Mouse (Mus musculus): ENCODE data around the gene Galnt4. TPM values are rescaled to one million over a fixed set of nuclear protein-coding genes. Genes with fewer than 3 reads are reported as not detected.

Galnt4 gene
- polyA plus RNA-seq, 1 experiment = 4.6 TPM

DNA sequence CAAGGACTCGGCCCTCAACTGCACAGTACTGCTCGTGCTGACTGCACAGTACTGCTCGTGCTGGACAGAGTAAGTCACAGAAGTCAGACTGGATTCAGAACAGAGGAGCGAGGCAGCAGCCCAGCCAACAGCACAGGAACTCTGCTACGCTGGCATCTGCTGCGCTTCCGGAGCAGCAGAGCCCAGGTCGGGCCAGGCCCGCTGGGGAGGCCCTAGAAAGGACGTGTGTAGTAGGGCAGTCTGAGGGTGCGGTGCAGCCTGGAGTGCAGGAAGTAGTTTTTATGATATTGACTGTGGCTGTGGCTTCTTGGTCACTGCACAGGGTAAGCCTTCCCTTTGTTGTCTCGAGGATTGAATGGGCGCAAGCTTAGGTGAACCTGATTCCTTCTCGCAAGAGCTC, 19.0 kb downstream of the Galnt4 start:
- WGBS = 82% methylated on average over 14 of the region's 14 CpGs
- DNase-seq = no peak

DNA sequence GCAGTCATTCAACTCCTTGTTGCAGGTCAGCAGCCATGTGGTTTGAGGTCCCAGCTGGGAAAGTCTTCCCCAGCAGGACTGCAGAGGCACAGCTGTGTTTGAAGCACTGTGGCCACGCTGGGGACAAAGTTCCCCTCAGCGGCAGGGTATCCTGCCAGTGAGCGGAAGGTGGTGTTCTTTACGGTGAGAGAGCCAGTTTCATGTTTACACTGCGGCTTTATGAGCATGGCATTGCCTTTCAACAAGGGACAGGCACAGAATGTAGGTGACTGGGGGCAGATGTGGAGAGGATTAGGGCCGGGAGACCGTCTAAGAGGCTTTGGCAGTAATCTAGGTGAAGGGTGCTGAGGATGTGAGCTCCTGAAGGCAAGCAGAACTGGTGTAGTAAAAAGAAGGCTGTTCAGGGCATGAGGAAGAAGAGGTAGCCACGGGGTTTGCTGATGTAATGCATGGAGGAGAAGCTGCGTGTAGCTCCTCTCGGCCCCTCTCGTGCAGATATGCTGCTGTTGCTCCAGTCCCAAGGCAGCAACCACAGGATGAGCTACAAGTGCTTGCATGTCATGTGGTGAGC, 19.8 kb downstream of the Galnt4 start:
- Histone ChIP-seq H3K4me1 (ENCODE audit: control insufficient read depth, insufficient read depth, low read length) (peaks cover 4% of the 10 kb centered on the region; the same call in 1 of the 2 replicates), H3K4me3 (replicated peaks; ENCODE audit: extremely low read depth, low read depth, low read length) (no peak overlapping the region)
- DNase-seq = no peak
- TF ChIP-seq CTCF (IDR thresholded peaks at IDR 0.05; ENCODE audit: insufficient read depth, low read length) = no peak
- no peak for TF ChIP-seq POLR2A (IDR thresholded peaks at IDR 0.05; ENCODE audit: borderline replicate concordance, extremely low read depth, low read depth, low read length)
- 58% methylated on average over 11 of the region's 11 CpGs for WGBS

More for the DNA sequence above, 19.0 kb downstream of the Galnt4 start:
- Histone ChIP-seq H3K4me1 (ENCODE audit: control insufficient read depth, insufficient read depth, low read length) (peaks cover 4% of the 10 kb centered on the region; the same call in 1 of the 2 replicates), H3K4me3 (replicated peaks; ENCODE audit: extremely low read depth, low read depth, low read length) (no peak overlapping the region)
- TF ChIP-seq CTCF (IDR thresholded peaks at IDR 0.05; ENCODE audit: insufficient read depth, low read length) = no peak
- no peak for TF ChIP-seq POLR2A (IDR thresholded peaks at IDR 0.05; ENCODE audit: borderline replicate concordance, extremely low read depth, low read depth, low read length)

DNA sequence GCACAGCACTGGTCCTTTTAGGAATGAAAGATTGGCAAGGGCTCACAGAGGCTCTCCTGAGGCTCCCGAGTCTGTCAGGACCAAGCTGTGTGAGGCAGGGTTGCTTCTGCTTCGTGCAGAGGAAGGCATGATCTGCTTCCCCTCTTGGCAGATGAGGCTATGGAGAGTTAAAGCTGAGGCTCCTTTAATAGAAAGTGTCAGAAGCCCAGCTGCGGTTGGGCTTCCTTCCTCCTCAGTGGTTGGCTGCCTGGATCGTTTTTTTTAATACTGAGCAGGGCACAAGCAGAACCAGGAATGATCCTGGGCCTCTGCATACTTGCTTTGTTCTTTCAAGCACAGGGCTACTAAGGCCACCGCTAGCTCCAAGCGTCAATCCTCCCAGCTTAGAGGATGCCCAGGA, 22.7 kb downstream of the Galnt4 start:
- no peak for DNase-seq
- TF ChIP-seq POLR2A (IDR thresholded peaks at IDR 0.05; ENCODE audit: borderline replicate concordance, extremely low read depth, low read depth, low read length) (no peak), CTCF (IDR thresholded peaks at IDR 0.05; ENCODE audit: insufficient read depth, low read length) (no peak)
- Histone ChIP-seq H3K4me3 (replicated peaks; ENCODE audit: extremely low read depth, low read depth, low read length) (no peak overlapping the region), H3K4me1 (ENCODE audit: control insufficient read depth, insufficient read depth, low read length) (peaks cover 4% of the 10 kb centered on the region; the same call in 1 of the 2 replicates)
- WGBS = 20% methylated on average over 6 of the region's 6 CpGs

DNA sequence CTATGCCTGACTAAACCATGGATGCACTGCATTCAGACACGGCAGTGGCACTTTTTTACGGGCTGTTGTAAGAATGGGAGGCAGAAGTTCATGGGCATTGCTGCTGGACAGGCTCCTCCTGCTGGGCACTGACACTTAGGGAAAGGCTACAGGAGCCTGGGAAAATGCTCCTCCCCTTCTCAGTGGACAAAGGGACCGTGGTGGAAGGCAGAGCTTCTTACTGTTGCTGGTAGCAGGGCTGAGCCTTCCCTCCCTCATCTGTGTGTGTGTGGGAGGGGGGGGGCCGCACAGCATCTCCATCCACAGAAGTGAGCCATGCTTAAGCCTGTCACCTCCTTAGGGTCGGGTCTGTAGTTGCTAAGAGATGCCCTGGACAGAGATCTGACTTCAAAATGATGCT, 23.3 kb downstream of the Galnt4 start:
- TF ChIP-seq CTCF (IDR thresholded peaks at IDR 0.05; ENCODE audit: insufficient read depth, low read length) (no peak), POLR2A (IDR thresholded peaks at IDR 0.05; ENCODE audit: borderline replicate concordance, extremely low read depth, low read depth, low read length) (no peak)
- 61% methylated on average over 5 of the region's 5 CpGs for WGBS
- peaks cover 4% of the 10 kb centered on the region; the same call in 1 of the 2 replicates for H3K4me1 ChIP-seq (ENCODE audit: control insufficient read depth, insufficient read depth, low read length)
- no peak overlapping the region for H3K4me3 ChIP-seq (replicated peaks; ENCODE audit: extremely low read depth, low read depth, low read length)
- no peak for DNase-seq

DNA sequence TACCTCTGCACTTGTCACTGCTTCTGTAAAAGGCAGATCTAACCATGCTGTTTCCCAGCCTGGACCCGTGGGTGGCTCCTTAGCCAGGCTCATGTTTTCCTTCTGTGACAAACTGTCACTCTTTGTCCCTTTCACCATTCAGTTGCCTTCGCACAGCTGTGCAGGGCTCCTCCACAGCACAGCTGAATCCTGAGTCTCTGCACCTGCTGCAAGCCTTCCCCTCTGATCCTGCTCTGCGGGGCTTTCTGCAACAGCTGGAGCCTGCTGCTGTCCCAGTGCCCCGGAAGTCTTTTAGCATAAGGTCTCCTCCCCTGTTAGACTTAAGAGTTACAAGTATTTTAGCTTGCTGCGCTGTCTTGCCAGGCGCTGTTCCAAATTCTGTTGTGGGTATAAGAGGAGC, 24.2 kb downstream of the Galnt4 start:
- no peak for DNase-seq
- Histone ChIP-seq H3K4me3 (replicated peaks; ENCODE audit: extremely low read depth, low read depth, low read length) (no peak overlapping the region), H3K4me1 (ENCODE audit: control insufficient read depth, insufficient read depth, low read length) (peaks cover 4% of the 10 kb centered on the region; the same call in 1 of the 2 replicates)
- no peak for TF ChIP-seq CTCF (IDR thresholded peaks at IDR 0.05; ENCODE audit: insufficient read depth, low read length)
- TF ChIP-seq POLR2A (IDR thresholded peaks at IDR 0.05; ENCODE audit: borderline replicate concordance, extremely low read depth, low read depth, low read length) = no peak
- 65% methylated on average over 6 of the region's 6 CpGs for WGBS

DNA sequence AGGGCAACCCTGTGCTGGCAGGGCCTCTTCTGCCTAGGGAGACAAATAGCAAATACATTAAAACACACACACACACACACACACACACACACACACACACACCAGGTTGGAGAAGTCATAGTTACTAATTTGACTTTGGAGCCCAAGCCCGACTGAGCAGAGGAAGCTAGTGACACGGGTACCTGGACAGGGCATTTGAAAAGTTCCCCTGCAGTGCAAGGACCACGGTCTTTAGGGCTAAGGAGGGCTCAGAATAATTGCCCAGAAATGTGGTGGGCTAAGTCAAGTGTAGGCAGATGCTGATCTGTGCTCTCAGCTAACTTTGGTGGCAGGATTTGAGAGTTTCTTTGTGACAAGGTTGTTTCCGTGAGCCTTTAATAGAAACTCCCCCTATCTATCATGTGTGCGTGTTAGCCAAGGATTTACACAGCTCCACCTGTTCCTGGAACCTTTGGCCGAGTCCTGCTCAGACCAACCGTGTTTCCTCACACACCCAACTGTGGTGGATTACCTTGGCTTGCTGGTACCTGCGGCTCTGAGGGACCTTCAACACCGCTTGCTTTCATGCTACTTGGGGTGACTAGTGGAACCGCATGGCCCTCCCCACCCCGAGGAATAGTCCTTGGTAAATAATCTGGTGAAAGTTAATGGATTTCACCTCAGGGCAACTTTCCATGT, 24.8 kb downstream of the Galnt4 start:
- Histone ChIP-seq H3K4me3 (replicated peaks; ENCODE audit: extremely low read depth, low read depth, low read length) (no peak overlapping the region), H3K4me1 (ENCODE audit: control insufficient read depth, insufficient read depth, low read length) (peaks cover 4% of the 10 kb centered on the region; the same call in 1 of the 2 replicates)
- TF ChIP-seq POLR2A (IDR thresholded peaks at IDR 0.05; ENCODE audit: borderline replicate concordance, extremely low read depth, low read depth, low read length) (no peak), CTCF (IDR thresholded peaks at IDR 0.05; ENCODE audit: insufficient read depth, low read length) (no peak)
- no peak for DNase-seq
- 88% methylated on average over 11 of the region's 11 CpGs for WGBS

DNA sequence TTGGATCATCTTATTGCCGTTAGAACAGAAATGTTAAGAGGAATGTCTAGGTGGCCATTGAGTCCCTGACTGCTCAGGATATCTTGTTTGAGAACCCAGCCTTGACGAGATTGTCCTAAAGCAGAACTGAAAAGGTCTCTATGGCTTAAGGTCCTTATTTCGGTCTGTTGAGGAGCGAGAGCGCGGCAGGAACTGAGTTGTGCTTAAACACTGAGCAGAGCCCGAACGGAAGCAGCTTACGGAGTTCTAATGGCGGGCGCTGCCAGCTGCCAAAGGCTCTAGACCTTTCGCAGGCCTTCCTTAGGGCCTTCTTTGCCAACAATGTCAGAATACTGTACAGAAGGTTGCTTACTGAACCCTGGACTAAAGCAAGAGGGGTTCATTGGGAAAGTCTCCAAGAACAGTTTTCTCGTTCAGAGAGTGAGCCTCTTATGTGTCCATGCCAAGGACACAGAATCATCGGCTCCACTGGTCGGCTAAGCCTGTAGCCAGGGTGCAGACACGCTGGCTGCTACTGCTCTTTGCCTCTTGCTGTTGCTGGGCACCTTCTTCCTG, 25.4 kb downstream of the Galnt4 start:
- TF ChIP-seq CTCF (IDR thresholded peaks at IDR 0.05; ENCODE audit: insufficient read depth, low read length) (no peak), POLR2A (IDR thresholded peaks at IDR 0.05; ENCODE audit: borderline replicate concordance, extremely low read depth, low read depth, low read length) (no peak)
- no peak for DNase-seq
- 93% methylated on average over 16 of the region's 16 CpGs for WGBS
- Histone ChIP-seq H3K4me1 (ENCODE audit: control insufficient read depth, insufficient read depth, low read length) (peaks cover 4% of the 10 kb centered on the region; the same call in 1 of the 2 replicates), H3K4me3 (replicated peaks; ENCODE audit: extremely low read depth, low read depth, low read length) (no peak overlapping the region)

DNA sequence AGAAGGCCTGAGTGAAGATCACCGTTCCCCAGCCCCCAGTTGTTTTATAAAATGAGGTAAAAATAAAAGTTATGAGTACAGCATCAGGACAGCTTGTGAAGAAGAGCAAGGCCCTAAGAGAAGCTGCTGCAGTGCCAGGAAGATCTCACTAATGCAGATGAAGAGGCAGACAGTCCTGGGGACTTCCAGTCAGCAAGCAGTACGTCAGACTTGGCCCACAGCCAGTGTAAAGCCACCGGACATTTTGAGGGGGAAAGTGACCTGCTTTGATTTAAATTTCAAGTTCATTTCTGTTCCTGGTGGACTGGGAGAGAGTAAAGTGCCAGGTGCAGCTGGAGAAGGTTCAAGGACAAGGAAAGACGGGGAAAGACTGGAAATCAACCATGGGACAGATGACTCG, 28.4 kb downstream of the Galnt4 start:
- WGBS = 52% methylated on average over 5 of the region's 5 CpGs
- Histone ChIP-seq H3K4me1 (ENCODE audit: control insufficient read depth, insufficient read depth, low read length) (no peaks in the 10 kb centered on the region), H3K4me3 (replicated peaks; ENCODE audit: extremely low read depth, low read depth, low read length) (no peak overlapping the region)
- no peak for DNase-seq
- no peak for TF ChIP-seq CTCF (IDR thresholded peaks at IDR 0.05; ENCODE audit: insufficient read depth, low read length)
- no peak for TF ChIP-seq POLR2A (IDR thresholded peaks at IDR 0.05; ENCODE audit: borderline replicate concordance, extremely low read depth, low read depth, low read length)

DNA sequence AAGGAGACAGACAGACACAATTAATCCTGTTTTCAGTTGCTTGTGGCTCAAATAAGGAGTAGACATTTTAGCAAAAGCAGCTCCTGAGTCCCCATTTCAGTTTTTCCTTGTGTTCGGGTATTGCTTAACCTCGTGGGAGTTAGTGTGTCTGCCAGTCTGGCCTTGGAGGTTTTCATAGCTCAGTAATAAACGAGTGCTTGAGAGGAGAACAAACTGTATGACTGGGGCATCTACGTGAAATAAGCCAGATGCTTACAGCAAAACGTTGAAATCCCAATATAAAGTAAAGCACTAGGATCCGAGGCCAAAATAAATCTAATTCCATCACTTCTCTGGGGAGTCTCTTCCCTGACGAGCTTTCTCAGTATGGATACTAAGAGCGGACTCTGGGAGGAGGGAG, 37.7 kb downstream of the Galnt4 start:
- Histone ChIP-seq H3K4me1 (ENCODE audit: control insufficient read depth, insufficient read depth, low read length) (no peaks in the 10 kb centered on the region), H3K4me3 (replicated peaks; ENCODE audit: extremely low read depth, low read depth, low read length) (no peak overlapping the region)
- TF ChIP-seq POLR2A (IDR thresholded peaks at IDR 0.05; ENCODE audit: borderline replicate concordance, extremely low read depth, low read depth, low read length) (no peak), CTCF (IDR thresholded peaks at IDR 0.05; ENCODE audit: insufficient read depth, low read length) (no peak)
- 74% methylated on average over 8 of the region's 8 CpGs for WGBS
- DNase-seq = no peak
